Mouse (Mus musculus) spleen, adult 2 months (tissue): ENCODE data around the gene Mib2. TPM values are rescaled to one million over a fixed set of nuclear protein-coding genes. Genes with fewer than 3 reads are reported as not detected.

ENCODE experiments used
- DNase-seq, 2 experiments: peaks; one replicate each; pipeline versions ENCODE4 v3.0.0 to v3.0.0-alpha.2; 2012 to 2021; ENCODE audit warnings: low spot score in 2 of 2, low read depth in 1 of 2
- H3K27ac ChIP-seq: fragments of 200-500 bp; 2 replicates; pipeline ENCODE4 v1.5.1; 2012; ENCODE audit warnings: low read length, inconsistent platforms; ENCODE audit not compliant: insufficient read depth
- H3K27me3 ChIP-seq: fragments of 200-500 bp; 2 replicates; pipeline ENCODE4 v1.6.1; 2012; ENCODE audit warnings: mild to moderate bottlenecking, moderate library complexity, low read length, inconsistent platforms; ENCODE audit not compliant: control insufficient read depth, insufficient read depth
- H3K36me3 ChIP-seq: fragments of 200-500 bp; 2 replicates; pipeline ENCODE4 v1.6.1; 2012; ENCODE audit warnings: mild to moderate bottlenecking, low read length, inconsistent platforms; ENCODE audit not compliant: control insufficient read depth, insufficient read depth
- H3K4me1 ChIP-seq: fragments of 200-500 bp; 2 replicates; pipeline ENCODE4 v1.6.1; 2011; ENCODE audit warnings: inconsistent platforms; ENCODE audit not compliant: control insufficient read depth, insufficient read depth, insufficient read length
- H3K4me3 ChIP-seq: fragments of 200-500 bp; 2 replicates; pipeline ENCODE4 v1.5.1; 2011; ENCODE audit warnings: mild to moderate bottlenecking, inconsistent platforms; ENCODE audit not compliant: insufficient read depth, insufficient read length; ENCODE audit errors: extremely low read depth
- CTCF ChIP-seq: fragments of 200-500 bp; IDR thresholded peaks from 2 replicates; pipeline ENCODE4 v1.5.1; 2011; ENCODE audit warnings: mild to moderate bottlenecking, inconsistent platforms; ENCODE audit not compliant: insufficient read depth, insufficient read length, insufficient replicate concordance; ENCODE audit errors: extremely low read depth
- POLR2A ChIP-seq: fragments of 200-500 bp; IDR thresholded peaks from 2 replicates; pipeline ENCODE4 v1.6.1; 2011; ENCODE audit warnings: low read depth, low read length, inconsistent platforms
- WGBS: fragments of 180-500 bp; shearing (Covaris S2); methylation state at CpG from one replicate; pipeline ENCODE4 v1.1.7; 2018; 5-methylcytosine and 5-hydroxymethylcytosine counted together
- polyA plus RNA-seq: library from polyadenylated mRNA; depleted of rRNA; stranded (reverse); fragments of >200 nt; gene quantifications from 2 replicates; pipeline ENCODE4 v1.2.3, GENCODE M21; 2012

The Mib2 gene
- polyA plus RNA-seq, 1 experiment: 56.8 TPM

DNA sequence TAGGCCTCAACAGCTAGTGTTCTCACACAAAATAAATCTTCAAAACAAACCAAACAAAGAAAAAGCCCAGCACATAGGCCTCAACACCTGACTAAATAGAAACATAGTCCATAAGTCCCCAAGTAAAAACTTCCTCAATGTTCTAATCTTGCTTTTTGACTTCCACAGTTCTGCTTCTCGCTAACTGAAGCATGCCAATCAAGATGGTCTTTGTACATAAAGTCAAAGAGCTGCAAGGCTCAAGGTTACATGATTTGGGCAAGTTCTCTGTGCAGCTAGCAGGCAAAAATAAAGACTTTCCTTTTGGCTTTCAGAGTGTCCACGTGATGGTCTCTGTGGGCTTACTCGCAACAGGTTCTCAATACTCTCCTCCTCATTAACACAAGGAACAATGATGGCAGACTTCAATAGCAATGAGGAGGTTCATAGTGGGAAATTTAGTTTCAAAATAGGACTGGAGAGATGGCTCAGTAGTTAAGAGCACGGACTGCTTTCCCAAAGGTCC is 34.5 kb upstream of the Mib2 start:
- DNase-seq: no peak
- no peaks in the 10 kb centered on the region for H3K36me3 ChIP-seq
- no peak overlapping the region for H3K4me3 ChIP-seq
- H3K27ac ChIP-seq: no peak overlapping the region
- no peak for TF ChIP-seq POLR2A
- no peak for TF ChIP-seq CTCF
- H3K4me1 ChIP-seq: peaks cover 4% of the 10 kb centered on the region
- no peaks in the 10 kb centered on the region for H3K27me3 ChIP-seq
- WGBS: 95% methylated on average over 4 of the region's 4 CpGs

GRCm38 (mm10) chr4:155700425-155700824 is 31.4 kb upstream of the Mib2 start:
- no peaks in the 10 kb centered on the region for H3K4me1 ChIP-seq
- no peak overlapping the region for H3K4me3 ChIP-seq
- no peaks in the 10 kb centered on the region for H3K36me3 ChIP-seq
- no peak overlapping the region for H3K27ac ChIP-seq
- TF ChIP-seq POLR2A (no peak), CTCF (no peak)
- DNase-seq: no peak
- H3K27me3 ChIP-seq: no peaks in the 10 kb centered on the region

DNA sequence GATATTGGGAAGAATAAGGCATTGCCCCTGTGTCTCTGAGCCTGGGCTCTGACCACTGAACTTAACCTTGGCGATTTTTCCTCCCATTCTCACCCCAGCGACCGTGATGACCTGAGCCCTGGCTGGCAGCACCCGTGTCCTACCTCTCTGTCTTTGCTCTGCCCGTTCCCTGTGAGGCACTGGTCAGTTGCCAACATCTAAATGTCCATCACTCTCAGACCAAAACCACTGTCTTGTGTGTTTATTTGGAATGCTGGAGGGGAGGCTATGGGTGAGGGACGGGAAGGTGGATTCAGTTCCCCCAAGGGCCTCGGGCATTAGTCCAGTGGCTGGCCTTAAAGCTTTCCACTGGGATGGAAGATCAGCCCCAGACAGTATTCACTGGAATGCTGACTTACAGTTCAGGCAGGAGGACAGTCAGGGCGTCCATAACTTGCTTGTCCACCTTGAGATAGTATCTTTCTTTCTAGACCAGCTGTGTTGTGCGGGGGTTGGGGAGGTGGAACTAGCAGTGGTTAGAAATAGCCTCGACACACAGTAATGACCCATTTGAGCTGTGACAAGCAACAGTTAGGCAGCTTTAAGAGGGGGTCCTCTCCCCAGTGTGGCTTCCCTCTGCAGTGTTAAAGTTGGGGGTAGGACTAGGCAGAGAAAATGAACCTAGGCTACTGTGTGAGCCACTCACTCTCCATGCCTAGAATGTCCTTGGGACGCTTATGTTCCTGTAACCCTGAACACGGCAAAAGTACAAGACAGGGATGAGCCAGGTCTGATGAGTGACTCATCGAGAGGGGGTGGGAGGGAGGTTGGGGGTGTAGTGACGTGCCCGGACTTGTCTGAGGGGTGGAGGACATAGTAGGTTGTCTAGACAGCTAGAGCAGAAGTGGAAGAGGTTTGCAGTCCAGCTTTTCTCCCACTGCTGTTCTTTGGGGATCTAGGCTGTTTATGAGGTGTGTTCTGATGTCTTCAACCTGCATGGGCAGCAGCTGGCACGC is 27.6 kb upstream of the Mib2 start:
- no peak for DNase-seq
- Histone ChIP-seq H3K27ac (no peak overlapping the region), H3K4me3 (no peak overlapping the region), H3K27me3 (no peaks in the 10 kb centered on the region; the same call in 1 of the 2 replicates), H3K4me1 (peaks cover 12% of the 10 kb centered on the region), H3K36me3 (no peaks in the 10 kb centered on the region)
- 82% methylated on average over 16 of the region's 16 CpGs for WGBS
- TF ChIP-seq POLR2A: no peak
- TF ChIP-seq CTCF: no peak

DNA sequence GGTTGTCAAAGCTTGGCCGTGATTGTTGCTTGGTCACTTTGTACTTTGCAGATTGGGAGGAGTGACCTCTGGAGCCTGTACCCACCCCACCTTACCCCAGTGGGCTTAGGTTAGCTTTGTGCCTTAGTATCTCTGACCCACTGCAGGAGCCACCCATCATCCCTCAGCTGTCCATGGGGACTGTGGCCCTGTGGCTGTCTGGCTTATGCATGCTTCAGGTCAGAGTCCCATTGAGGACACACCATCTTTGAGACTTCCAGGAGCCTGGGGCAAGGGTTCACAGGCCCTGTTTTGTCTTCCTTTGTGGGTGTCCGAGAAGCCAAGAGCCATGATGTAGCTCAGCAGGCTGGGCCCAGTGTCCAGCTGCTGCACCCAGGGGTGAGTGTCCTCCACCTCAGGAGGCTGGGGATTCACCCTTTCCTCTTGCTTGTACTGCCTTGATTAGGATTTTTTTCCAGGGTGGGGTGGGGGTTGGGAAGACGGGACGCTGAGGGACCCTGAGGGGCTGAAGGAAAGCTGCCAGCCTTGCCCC is 26.6 kb upstream of the Mib2 start:
- Histone ChIP-seq H3K27me3 (no peaks in the 10 kb centered on the region; the same call in 1 of the 2 replicates), H3K4me3 (no peak overlapping the region)
- 82% methylated on average over 4 of the region's 4 CpGs for WGBS

GRCm38 (mm10) chr4:155694482-155695401 is 25.7 kb upstream of the Mib2 start:
- Histone ChIP-seq H3K36me3 (no peaks in the 10 kb centered on the region), H3K4me3 (peak overlapping the region; percentile 62), H3K27ac (peak overlapping the region; percentile 78), H3K4me1 (peaks cover 12% of the 10 kb centered on the region), H3K27me3 (no peaks in the 10 kb centered on the region; the same call in 1 of the 2 replicates)
- TF ChIP-seq CTCF (0 out of 2 replicates have a peak, but pooled peaks have one; percentile 18), POLR2A (no peak; the same call in 1 of the 2 replicates)
- peak; percentile 55 for DNase-seq
- 3% methylated on average over 92 of the region's 92 CpGs for WGBS

More for the DNA sequence above, 26.6 kb upstream of the Mib2 start:
- peaks cover 12% of the 10 kb centered on the region for H3K4me1 ChIP-seq
- DNase-seq: no peak
- no peaks in the 10 kb centered on the region for H3K36me3 ChIP-seq
- TF ChIP-seq CTCF (no peak), POLR2A (no peak)
- no peak overlapping the region for H3K27ac ChIP-seq

DNA sequence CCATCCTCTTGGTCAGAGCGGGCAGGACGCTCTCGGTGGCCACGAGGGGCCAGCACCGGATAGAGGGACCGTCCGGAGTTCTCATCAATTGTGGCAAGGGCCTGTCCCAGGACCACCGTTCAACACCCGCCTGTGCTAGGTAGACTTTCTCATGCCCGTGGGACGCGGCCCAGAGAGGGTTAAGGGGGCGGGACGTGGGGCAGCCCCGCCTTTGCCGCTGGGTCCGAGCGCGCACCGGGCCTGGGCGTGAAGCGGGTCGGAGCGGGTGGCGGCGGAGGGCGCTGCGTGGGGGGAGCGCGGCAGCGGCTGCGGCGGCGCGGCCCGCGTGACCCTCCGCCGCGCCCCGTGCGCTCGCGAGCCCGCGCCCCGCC is 25.1 kb upstream of the Mib2 start, which contains the start of gene Fndc10:
Gene Fndc10, plus strand, starts transcription at position 232 of the 371 bp plus-strand sequence.
- Histone ChIP-seq H3K36me3 (no peaks in the 10 kb centered on the region), H3K4me3 (peak within 1 kb of the TSS; percentile 62), H3K27ac (peak within 1 kb of the TSS; percentile 78), H3K4me1 (peaks cover 12% of the 10 kb centered on the region), H3K27me3 (no peaks in the 10 kb centered on the region; the same call in 1 of the 2 replicates)
- TF ChIP-seq CTCF (no peak), POLR2A (no peak)
- WGBS: 2% methylated on average over 43 of the region's 47 CpGs
- DNase-seq: peak in 1 of 2 experiments; percentile 59
